Mouse (Mus musculus) midbrain, embryonic 11.5 days (tissue): ENCODE measurements around the gene Slc4a1. TPM values are rescaled to one million over a fixed set of nuclear protein-coding genes. Genes with fewer than 3 reads are reported as not detected.

ENCODE experiments used
- ATAC-seq: fragments of 200-750 bp; cut with Nextera tagmentation; 2 replicates; pipeline ENCODE4 v1.8.0; 2017; ENCODE audit warnings: moderate TSS enrichment, moderate library complexity; ENCODE audit not compliant: low FRiP score
- DNase-seq: peaks from one replicate; pipeline ENCODE4 v3.0.0; 2015; ENCODE audit warnings: low spot score; ENCODE audit errors: missing footprints
- H3K27ac ChIP-seq: fragments of 300-500 bp; sonication (generic); 2 replicates; pipeline ENCODE4 v1.5.1; 2014; ENCODE audit warnings: low read depth, low read length
- H3K27me3 ChIP-seq: fragments of 300-500 bp; sonication (generic); 2 replicates; pipeline ENCODE4 v1.6.1; 2014; ENCODE audit warnings: mild to moderate bottlenecking, low read length, moderate library complexity, mixed read lengths; ENCODE audit not compliant: control insufficient read depth, insufficient read depth
- H3K36me3 ChIP-seq: fragments of 300-500 bp; sonication (generic); 2 replicates; pipeline ENCODE4 v1.6.1; 2014; ENCODE audit warnings: mild to moderate bottlenecking, low read length, moderate library complexity, mixed read lengths; ENCODE audit not compliant: control insufficient read depth, insufficient read depth
- H3K4me1 ChIP-seq: fragments of 300-500 bp; sonication (generic); 2 replicates; pipeline ENCODE4 v1.6.1; 2014; ENCODE audit warnings: low read length; ENCODE audit not compliant: control insufficient read depth, insufficient read depth
- H3K4me2 ChIP-seq: fragments of 300-500 bp; sonication (generic); 2 replicates; pipeline ENCODE4 v1.6.1; 2014; ENCODE audit warnings: mild to moderate bottlenecking, moderate library complexity
- H3K4me3 ChIP-seq: fragments of 300-500 bp; sonication (generic); 2 replicates; pipeline ENCODE4 v1.5.1; 2014; ENCODE audit warnings: low read depth, low read length
- H3K9ac ChIP-seq: fragments of 300-500 bp; sonication (generic); 2 replicates; pipeline ENCODE4 v1.6.1; 2014; ENCODE audit warnings: low read length
- H3K9me3 ChIP-seq: fragments of 300-500 bp; sonication (generic); 2 replicates; pipeline ENCODE4 v1.6.1; 2016; ENCODE audit warnings: low read length; ENCODE audit not compliant: control insufficient read depth
- WGBS: fragments of 180-500 bp; shearing (Covaris S2); extraction: QIAGEN DNeasy Blood & Tissue Kit; methylation state at CpG from one replicate; pipeline ENCODE4 v1.1.7; 2014; 5-methylcytosine and 5-hydroxymethylcytosine counted together
- polyA plus RNA-seq: library from polyadenylated mRNA; unstranded; fragments of >200 nt; fragmentation: Nextera tagmentation; extraction: Ambion mirVana; gene quantifications from 2 replicates; pipeline ENCODE4 v1.2.1, GENCODE M21; 2014

Slc4a1 gene
- polyA plus RNA-seq, 1 experiment from 2014 or later: 30.6 TPM

- H3K4me1 ChIP-seq: no peaks in the 10 kb centered on the region
- H3K4me3 ChIP-seq: no peak overlapping the region
- H3K9ac ChIP-seq: no peak overlapping the region
- no peak for DNase-seq
- 97% methylated on average over 1 of the region's 1 CpGs for WGBS
- ATAC-seq: no peak
- no peaks in the 10 kb centered on the region for H3K27me3 ChIP-seq
- H3K9me3 ChIP-seq: no peaks in the 10 kb centered on the region
- no peak overlapping the region for H3K4me2 ChIP-seq
- H3K27ac ChIP-seq: no peak overlapping the region
- no peaks in the 10 kb centered on the region for H3K36me3 ChIP-seq
These were observed 17.5 kb upstream of the Slc4a1 start for GRCm38 (mm10) chr11:102383365-102384136.

DNA sequence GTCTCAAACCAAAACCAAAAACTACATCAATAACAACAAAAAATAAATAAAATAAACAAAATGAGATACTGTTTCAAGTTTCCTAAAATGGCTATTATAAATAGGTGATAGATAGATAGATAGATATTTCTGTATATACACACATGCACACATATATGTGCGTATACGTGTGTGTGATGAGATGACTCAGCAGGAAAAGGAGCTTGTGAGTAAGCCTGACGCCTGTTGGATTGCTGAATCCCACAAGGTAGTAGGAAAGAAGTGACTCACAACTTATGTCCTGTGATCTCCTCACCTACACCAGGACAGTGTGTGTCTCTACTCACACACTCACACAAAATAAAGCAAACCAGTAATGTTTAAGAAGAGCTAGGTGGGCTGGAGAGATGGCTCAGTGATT, 16.8 kb upstream of the Slc4a1 start:
- Histone ChIP-seq H3K4me2 (no peak overlapping the region), H3K4me3 (no peak overlapping the region), H3K27ac (no peak overlapping the region), H3K9me3 (no peaks in the 10 kb centered on the region), H3K36me3 (no peaks in the 10 kb centered on the region), H3K4me1 (no peaks in the 10 kb centered on the region), H3K27me3 (no peaks in the 10 kb centered on the region), H3K9ac (no peak overlapping the region)
- ATAC-seq (no peak), DNase-seq (no peak)
- 86% methylated on average over 3 of the region's 3 CpGs for WGBS

DNA sequence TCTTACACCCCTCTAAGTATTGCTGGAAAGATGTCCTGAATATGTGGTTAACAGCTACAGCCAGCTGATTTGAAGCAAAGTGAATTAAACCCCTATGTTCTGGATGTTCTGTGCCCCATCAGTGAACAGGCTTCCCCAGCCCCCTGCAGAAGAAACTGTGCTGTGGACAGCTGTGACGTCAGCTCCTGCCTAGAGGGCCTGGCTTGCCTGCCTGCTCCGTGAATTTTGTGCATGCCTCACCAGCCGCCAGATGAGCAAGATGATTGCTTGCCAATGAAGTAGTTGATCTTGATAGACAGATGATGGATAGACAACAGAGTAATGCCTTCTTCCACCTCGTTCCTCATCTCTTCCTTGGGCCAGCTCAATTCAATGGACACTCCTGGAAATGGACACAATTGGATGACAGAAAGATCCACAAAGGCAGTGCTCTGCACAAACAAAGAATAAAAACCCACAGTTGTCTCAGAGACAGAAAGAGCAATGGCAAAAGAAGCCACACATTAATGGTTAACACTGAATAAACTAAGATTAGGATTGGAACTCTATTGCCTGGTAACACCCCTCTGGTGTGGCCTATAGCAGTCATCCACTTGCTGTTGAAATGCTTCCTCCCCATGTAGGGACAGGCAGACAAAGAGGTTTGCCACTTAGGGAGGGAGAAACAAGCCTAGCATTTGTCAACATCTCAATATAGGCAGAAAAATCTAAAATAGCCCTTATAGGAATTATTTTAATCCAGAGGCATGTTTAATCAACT, 15.5 kb upstream of the Slc4a1 start:
- DNase-seq (no peak), ATAC-seq (no peak)
- peaks cover under 1% of the 10 kb centered on the region; the same call in 1 of the 2 replicates for H3K4me1 ChIP-seq
- no peak overlapping the region for H3K27ac ChIP-seq
- no peak overlapping the region for H3K9ac ChIP-seq
- no peaks in the 10 kb centered on the region for H3K36me3 ChIP-seq
- H3K9me3 ChIP-seq: no peaks in the 10 kb centered on the region
- H3K27me3 ChIP-seq: no peaks in the 10 kb centered on the region
- H3K4me3 ChIP-seq: no peak overlapping the region
- H3K4me2 ChIP-seq: no peak overlapping the region
- 61% methylated on average over 4 of the region's 4 CpGs for WGBS

- Histone ChIP-seq H3K9ac (no peak overlapping the region), H3K4me3 (no peak overlapping the region), H3K4me2 (no peak overlapping the region), H3K9me3 (no peaks in the 10 kb centered on the region), H3K4me1 (peaks cover 14% of the 10 kb centered on the region), H3K27me3 (no peaks in the 10 kb centered on the region), H3K27ac (no peak overlapping the region), H3K36me3 (no peaks in the 10 kb centered on the region)
- no peak for ATAC-seq
- no peak for DNase-seq
- WGBS: 82% methylated on average over 5 of the region's 5 CpGs
These were observed 14.1 kb upstream of the Slc4a1 start for GRCm38 (mm10) chr11:102380091-102380490.

DNA sequence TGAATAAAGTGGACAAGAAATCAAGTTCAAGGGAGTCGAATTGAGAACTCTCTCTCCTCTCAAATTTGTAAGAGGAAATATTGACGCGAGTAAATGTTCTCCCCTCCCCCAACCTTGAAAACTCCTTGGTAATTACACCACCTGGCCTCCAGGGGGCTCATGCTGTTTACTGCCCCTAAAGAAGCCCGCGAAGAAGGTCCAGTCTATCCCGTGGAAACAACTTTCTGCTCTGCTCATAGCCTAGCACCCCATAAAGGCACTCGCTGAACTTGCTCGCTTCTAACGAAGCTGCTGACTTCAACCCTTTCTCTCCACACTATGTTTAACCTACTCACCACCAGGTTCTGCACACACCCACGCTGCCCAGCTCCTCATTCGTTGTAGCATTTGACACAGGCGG, 11.2 kb upstream of the Slc4a1 start:
- Histone ChIP-seq H3K27me3 (0 out of 2 replicates have a peak, but pooled peaks cover 2% of the 10 kb centered on the region), H3K4me1 (peaks cover 16% of the 10 kb centered on the region), H3K9ac (no peak overlapping the region), H3K27ac (no peak overlapping the region), H3K36me3 (no peaks in the 10 kb centered on the region), H3K4me2 (no peak overlapping the region), H3K4me3 (no peak overlapping the region), H3K9me3 (no peaks in the 10 kb centered on the region)
- DNase-seq (no peak), ATAC-seq (no peak)
- 70% methylated on average over 12 of the region's 12 CpGs for WGBS

GRCm38 (mm10) chr11:102376196-102376835, 10.3 kb upstream of the Slc4a1 start:
- peak overlapping the region; percentile 45 for H3K4me2 ChIP-seq
- WGBS: 13% methylated on average over 8 of the region's 8 CpGs
- H3K27me3 ChIP-seq: 0 out of 2 replicates have a peak, but pooled peaks cover 2% of the 10 kb centered on the region
- no peaks in the 10 kb centered on the region for H3K36me3 ChIP-seq
- DNase-seq (no peak), ATAC-seq (no peak)
- H3K9me3 ChIP-seq: no peaks in the 10 kb centered on the region
- H3K9ac ChIP-seq: peak overlapping the region; percentile 44
- peak overlapping the region; percentile 0; the same call in 1 of the 2 replicates for H3K4me3 ChIP-seq
- peaks cover 16% of the 10 kb centered on the region for H3K4me1 ChIP-seq
- no peak overlapping the region; the same call in 1 of the 2 replicates for H3K27ac ChIP-seq

DNA sequence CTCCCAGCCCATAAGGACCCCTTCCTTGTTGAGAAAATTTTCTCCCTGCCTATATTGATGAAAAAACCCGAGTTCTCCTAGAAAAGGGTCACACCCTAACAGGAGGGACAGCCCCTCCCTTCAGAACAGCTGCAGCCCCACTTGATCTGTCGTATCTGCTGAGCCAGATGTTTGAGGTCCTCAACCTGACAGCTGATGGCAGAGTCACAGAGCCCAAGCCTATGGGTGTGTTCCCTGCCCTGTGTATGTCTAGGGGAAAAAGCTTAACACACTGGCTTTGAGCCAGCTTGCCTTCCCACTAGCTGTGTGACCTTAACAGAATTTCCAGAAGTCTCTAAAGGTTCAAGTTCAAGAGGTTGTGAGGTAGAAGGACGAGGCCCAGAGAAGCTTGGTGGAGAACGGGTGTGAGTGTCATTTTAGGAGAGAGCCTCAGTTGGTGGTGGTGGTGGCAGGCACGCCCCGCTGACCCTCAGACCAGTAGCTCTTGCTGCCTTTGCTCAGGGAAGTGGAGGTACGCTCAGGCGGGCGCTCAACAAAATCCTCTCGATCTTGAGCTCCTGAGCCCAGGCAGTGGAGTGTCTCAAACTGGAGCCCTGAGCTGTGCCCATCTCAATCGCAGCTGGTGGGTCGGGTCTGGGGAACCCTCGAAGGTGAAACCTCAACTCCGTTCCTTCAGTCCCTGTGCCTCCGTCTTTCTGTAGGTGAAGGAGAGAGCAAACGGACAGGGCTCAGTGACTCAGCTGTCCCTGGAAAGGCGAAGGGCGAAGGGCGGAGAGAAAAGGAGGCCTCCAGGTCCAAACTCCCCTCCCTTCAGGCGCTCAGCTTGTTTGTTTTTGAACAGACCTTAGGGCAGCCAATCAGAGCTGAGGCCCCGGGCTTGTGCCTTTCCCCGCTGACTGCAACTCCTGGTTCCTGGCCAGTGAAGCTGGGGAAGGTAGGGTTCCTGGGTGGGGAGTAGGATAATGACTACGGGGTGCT, 9.5 kb upstream of the Slc4a1 start:
- DNase-seq: peak; percentile 91

GRCm38 (mm10) chr11:102374108-102374725, 8.2 kb upstream of the Slc4a1 start:
- Histone ChIP-seq H3K4me1 (peaks cover 16% of the 10 kb centered on the region), H3K9ac (no peak overlapping the region), H3K27ac (no peak overlapping the region), H3K36me3 (no peaks in the 10 kb centered on the region), H3K9me3 (no peaks in the 10 kb centered on the region), H3K27me3 (0 out of 2 replicates have a peak, but pooled peaks cover 2% of the 10 kb centered on the region), H3K4me3 (no peak overlapping the region), H3K4me2 (no peak overlapping the region)
- WGBS: 80% methylated on average over 7 of the region's 7 CpGs
- ATAC-seq: no peak
- no peak for DNase-seq

More for the DNA sequence above, 9.5 kb upstream of the Slc4a1 start:
- Histone ChIP-seq H3K27me3 (0 out of 2 replicates have a peak, but pooled peaks cover 2% of the 10 kb centered on the region), H3K4me3 (peak overlapping the region; percentile 0; the same call in 1 of the 2 replicates), H3K27ac (peak overlapping the region; percentile 20; the same call in 1 of the 2 replicates), H3K4me2 (peak overlapping the region; percentile 45), H3K4me1 (peaks cover 16% of the 10 kb centered on the region), H3K9ac (peak overlapping the region; percentile 44), H3K36me3 (no peaks in the 10 kb centered on the region), H3K9me3 (no peaks in the 10 kb centered on the region)
- ATAC-seq: peak; percentile 62
- 5% methylated on average over 23 of the region's 23 CpGs for WGBS
